Mouse (Mus musculus) retina, postnatal 1 day (tissue): Measurements from ENCODE around the gene Adamts14.

Source experiments
- DNase-seq: peaks from one replicate; pipeline ENCODE4 v3.0.0-alpha.2; 2012

Gene Adamts14

DNA sequence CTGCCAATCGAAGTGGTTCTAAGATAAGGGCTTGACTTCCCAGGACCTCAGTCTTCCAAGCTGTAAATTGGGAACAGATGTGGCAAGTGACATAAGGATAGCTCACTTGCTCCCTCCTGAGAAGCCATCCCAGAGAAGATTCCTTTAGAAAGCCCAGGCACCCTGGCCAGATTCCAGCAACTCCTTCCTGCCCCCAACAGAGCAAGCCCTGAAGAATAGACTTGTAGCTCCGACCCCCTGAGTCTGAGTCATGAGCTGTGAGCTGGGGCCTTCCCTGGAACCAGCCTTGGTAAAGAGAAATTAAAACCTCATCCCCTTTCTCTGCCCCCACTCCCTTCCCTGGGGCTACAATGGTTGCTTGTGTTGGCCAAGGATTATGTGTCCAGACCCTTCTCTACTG, 1.3 kb upstream of the Adamts14 start:
- no peak for DNase-seq

DNA sequence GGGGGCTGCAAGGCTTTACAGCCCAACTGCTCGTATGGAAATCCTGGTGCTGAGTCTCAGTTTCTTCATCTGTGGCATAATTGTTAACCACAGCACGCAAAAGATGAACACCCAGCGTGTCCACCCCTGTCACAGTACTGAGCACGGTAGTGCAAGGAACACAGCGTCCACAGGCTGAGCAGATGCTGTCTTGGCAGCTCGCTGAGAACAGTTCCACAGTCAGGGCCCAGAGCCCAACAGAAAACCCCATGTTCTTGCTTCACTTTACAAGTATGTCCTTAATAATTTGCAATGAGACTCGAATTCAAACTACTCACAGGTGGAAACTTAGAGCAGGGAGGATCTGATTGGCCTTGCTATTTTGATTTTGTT, 592 bp upstream of the Adamts14 start:
- DNase-seq: no peak

DNA sequence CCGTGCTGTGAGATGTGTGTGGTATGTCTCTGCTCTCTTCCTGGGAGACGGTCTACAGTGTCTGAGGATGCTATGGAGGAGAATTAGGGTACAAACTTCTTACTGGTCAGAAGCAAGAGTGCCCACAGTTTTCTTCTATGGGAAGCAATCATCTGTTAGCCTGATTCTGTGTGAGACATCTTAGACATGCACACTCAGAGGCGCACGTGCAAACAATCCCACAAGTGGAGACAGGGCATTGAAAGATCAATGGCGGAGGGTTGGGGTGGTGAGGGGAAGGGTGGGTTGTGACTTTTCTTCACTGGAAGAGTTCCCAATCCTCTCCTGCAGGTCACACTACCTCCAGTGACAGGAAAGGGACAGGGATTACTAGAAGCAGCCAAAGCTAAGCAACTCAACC, 607 bp downstream of the Adamts14 start:
- DNase-seq: no peak

DNA sequence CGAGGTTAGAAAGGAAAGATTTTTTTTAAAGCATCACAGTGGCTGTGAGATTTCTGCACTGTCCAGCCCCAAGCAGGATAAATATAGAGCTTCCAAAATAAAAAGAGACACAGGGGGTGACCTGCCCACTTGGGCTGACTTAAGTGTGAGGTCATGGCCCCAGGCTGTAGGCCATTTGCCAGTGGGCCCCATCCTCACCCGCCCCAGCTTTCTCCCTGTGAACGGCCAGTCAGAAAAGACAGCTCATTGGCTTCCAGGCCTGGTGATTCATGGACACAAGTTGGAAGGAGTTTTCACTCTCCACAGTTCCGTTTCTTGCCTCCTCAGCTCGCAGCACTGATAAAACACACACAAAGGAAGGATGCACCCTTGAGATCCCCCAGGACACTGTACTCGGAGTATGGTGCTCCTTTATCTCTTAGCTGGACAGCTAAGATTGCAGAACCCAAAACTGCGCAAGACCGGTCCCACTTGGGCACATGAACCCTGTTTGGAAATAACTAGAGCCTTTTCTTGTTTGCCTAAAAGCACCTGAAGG, 1.1 kb downstream of the Adamts14 start:
- no peak for DNase-seq

DNA sequence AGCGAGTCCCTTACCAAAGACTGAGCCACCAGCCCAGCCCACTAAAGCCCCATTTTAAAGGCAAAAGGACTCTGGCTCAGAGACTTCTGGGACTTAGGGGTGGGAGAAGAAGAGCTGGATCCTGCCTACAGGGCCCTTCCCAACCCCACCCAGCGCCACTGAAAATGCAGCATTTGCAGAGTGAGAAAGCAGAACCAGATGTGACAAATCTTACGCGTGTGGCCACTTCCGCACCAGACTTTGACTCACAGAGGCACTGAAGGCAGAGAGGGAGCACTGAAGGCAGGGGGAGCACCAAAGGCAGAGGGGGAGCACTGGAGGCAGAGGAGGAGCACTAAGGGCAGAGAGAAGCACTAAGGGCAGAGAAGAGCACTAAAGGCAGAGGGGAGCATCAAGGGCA, 5.9 kb downstream of the Adamts14 start:
- no peak for DNase-seq

DNA sequence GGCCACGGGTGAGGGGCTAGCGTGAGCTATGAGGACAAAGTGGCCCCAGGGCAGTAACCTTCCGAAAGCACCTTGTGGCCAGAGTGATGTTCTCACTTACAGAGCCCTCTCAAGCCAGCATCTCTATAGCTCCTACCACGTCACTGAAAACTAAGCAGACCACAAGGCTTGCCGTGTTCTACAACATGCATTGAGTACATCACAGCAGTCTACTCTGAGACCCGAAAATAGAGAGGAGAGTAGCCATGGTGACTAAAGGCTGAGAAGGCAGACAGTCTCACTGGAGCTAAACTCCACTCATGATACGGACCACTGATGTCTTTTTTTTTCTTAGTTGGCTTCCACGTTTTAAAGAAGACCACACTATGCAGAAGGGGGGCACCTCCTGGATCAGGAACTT, 9.6 kb downstream of the Adamts14 start:
- no peak for DNase-seq

DNA sequence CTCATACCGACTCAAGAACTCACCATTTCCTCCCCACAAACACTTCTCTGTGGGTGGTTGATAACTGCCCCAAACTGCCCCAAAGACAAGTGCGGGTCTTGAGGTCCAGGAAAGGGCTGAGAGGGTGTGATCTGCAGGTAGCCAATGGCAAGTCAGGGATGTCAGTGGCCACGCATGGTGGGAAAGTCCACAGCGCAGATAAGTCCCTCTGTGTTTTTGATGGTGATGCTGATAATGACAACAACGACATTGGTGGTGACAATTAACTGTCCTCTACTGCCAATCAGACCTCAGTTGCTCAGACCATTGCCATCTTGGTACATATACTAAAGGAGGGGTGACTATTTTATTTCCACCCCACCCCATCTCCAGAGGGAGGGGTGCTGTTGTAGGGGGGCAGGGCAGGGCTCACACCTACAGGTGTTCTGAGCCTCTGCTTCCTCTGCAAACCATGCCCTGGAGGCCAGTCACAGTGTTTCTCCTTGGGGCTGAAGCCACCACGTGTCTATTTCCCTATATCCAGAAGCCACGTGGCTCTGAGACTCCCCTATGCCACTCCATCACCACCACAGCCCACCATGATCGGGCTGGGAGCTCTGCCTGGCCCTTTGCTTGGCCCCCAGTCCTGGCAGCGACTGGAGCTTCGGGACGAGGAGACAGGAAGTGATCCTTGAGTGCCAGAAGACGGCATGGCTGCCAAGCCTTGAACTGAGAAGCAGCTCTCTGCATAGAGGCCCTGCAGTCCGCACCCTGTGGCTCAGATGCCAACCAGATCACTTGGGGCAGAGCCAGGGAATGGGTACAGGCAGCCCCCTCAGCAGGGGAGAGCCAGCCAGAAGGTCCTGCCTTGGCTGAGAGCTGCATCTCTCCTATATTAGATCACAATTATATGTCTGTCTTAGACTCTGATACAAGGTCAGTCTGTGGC, 11.7 kb downstream of the Adamts14 start:
- no peak for DNase-seq

DNA sequence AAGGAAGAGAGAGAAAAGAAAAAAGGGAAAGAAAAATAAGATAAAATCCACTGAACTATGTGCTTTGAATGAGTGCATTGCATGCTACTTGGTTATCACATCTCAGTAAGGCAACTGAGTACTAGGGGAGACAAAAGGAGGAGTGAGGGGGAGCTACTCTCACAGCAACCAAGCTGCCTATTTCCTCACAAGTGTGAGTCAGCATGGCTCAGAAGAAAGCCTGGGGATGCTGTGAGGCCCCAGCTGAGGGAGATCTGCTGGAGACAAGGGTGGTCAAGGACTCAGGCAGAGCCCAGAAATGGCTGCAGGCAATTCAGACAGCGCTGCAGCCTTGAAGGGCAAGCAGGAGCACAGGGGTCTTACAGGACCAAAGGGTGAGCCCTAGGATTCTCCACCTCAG, 15.1 kb downstream of the Adamts14 start:
- DNase-seq: no peak

DNA sequence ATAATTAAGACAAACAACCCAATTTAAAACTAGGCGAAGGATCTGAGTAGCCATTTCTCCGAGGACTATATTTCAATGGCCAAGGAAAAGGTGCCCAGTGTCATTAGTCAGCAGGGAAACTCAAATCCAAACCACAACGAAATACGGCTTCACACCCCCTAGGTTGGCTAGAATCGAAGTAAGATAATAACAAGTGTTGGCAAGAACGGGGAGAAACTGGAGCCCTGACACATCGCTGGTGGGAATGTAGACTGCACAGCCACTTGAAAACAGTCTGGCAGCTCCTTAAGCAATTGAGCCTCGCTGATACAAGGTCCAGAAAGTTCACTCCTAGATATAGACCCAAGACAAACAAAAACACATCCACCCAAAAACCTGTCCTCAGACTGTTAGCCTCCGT, 16.6 kb downstream of the Adamts14 start:
- no peak for DNase-seq

DNA sequence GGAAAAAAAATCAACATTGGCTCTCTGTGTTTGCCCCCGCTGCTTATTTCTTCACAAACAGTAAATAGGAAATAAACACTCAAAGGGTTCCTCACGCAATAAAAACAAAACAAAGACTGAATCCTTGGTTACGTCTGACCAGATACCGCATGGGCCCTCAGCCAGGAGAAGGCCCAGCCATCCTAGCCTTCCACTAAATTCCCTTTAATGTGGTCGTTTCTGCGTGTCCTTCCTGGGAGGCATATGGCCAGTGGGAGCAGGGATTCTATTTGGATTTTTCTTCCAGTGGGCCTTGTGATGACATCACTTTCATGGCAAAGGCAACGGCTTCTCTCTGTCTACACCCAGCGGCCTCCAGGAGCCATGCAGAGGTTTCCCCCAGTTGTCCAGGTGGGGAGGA, 18.0 kb downstream of the Adamts14 start:
- no peak for DNase-seq

DNA sequence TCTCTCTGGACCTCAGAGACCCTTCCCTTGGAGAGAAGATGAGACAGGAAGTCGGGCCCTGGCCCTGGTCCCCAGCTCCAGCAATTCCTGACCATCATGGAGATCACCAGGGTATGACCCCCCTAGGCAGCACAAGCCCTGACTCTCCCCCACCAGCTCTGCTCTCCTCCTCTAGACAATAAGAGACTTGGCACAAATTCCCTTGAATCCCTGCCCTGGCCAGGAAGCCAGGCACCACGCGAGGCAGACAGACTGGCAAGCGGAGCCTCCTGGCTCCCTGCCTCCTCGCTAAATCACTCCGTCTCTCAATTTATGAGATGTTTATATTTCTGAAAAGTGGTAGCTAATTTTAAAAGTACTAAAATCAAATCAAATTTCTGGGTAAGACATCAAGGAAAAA, 18.5 kb downstream of the Adamts14 start:
- DNase-seq: no peak

DNA sequence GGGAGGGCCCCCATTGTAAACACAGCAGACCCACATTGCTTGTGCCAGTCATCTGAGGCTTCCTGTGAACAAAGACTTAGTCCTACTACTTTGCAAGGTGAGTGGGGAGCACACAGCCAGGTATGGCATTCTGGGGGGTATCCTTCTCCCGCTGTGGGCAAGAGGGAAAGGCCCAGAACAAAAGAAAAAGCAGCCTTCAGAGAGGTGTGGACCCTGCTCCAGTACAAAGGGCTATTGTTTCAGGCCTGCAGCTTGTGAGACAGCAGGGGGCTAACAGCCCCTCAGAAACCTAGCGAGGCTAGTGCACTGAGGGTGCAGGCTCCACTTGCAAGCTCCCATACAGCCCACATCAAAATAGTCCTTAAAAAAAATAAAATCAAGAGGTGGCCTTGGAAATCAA, 23.3 kb downstream of the Adamts14 start:
- peak; percentile 54 for DNase-seq

DNA sequence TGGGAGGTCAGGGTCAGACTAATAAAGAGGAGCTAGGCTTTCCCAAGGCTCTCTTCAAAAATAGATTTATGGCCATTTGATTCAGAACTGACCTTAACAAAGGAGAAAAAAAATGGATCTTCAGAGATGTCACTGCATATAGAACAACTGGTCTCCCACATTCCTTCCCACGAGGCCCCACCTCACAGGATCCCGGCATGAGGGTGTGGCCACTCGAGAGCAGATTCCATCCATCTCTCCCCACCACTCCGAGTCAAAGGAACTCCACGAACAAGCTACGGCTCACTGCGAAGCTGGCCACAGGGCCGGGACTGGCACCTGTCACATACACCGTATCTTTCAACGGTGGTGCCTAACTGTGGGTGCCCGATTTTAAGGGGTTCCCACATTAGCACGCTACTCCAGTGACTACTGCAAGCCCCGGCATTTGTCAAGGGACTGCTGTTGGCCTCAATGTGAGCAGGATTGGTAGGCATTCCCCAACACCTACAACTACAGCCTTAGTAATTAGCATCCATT, 24.6 kb downstream of the Adamts14 start:
- DNase-seq: no peak

DNA sequence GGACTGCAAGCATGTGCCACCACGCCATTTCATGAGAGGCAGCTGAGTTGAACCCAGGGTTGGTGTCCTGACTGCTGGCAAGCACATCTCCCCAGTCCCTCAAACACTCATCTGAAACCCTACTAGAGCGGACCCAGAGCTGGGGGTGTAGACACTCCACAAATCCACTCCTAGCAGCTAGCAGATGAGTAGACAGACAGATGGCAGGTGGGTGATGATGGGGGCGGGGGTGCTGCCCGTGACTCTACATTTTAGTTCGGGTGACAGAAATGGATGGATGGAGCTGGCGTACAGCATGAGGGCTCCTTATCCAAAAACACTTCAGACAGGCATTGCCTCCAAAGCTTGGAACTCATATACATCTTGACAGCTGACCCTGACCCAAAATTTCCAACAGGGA, 26.9 kb downstream of the Adamts14 start:
- DNase-seq: no peak

DNA sequence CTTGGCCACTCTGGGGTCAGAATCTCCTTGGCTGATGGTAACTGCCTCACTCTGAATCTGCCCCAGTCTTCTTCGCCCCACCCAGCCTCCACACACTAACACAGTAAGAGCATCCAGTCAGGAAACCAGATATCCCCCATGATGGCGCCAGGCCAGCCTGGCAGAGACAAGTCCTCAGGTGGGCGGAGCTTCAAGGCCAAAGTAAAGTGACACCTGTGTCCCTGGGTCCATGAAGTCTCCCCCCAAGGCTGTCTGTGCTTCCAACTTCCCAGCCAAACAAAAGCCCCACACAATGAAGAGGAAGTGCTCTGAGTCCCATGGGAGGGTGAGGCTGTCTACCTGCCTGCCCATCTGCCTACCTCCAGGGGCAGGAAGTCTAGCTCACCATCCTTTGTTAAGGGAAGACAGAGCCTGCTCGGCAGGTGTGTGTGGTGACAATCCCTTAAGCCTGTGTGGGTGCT, 31.2 kb downstream of the Adamts14 start:
- DNase-seq: no peak

DNA sequence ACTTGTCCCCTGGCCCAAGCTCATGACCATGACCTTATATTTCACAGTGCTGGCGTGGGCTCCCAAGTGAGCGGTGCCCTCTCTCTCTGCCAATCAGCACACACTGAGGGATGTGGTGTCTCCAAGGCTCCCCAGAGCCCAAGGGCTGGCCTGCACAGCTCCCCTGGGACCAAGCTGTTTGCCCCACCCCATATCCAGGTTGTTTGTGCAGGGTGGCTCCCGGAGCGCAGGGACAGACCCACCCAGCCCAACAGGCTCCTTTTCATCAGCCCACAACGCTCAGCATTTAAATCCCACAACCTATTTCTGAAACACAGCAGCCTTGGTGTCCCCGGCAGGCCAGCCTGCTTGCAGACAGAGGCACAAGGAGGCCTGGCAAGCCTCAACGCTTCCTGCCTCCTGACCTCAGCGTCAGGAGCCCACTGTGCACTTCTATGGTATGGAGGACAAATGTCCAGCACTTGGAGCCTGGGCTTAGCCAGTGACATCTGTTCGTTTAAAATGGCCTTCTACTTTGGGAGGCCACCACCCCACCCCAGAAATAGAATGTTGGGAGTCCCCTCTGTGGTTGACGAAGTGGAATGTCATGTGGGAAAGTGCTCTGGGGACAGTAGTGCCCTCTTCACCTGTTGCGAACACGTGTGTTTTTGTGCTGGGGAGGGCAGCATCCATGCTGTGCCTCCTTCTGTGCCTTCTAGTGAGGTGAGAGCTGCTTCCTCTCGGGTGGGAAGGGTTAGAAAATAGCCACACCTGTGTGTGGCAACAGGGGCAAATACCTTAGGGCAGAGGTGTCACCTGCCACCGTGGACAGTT, 32.9 kb downstream of the Adamts14 start:
- no peak for DNase-seq

DNA sequence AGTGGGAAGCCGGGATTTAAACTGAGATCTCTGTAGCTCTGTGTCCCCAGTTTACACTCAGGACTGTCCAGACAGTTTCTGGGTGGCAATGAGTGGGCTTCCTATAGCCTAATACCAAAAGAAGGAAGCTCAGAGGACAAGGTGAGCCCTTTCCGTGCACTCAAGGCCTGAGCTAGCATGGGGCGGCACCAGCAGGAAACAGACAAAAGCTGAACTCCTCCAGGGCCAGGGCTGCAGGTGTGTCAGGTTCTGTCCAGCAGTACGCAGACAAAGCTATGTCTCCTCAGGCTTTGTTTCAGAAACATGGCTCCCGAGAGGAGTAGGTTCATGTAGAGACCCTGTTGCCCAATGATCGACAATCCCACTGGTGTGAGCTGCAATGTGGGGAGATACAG, 35.9 kb downstream of the Adamts14 start:
- DNase-seq: no peak

DNA sequence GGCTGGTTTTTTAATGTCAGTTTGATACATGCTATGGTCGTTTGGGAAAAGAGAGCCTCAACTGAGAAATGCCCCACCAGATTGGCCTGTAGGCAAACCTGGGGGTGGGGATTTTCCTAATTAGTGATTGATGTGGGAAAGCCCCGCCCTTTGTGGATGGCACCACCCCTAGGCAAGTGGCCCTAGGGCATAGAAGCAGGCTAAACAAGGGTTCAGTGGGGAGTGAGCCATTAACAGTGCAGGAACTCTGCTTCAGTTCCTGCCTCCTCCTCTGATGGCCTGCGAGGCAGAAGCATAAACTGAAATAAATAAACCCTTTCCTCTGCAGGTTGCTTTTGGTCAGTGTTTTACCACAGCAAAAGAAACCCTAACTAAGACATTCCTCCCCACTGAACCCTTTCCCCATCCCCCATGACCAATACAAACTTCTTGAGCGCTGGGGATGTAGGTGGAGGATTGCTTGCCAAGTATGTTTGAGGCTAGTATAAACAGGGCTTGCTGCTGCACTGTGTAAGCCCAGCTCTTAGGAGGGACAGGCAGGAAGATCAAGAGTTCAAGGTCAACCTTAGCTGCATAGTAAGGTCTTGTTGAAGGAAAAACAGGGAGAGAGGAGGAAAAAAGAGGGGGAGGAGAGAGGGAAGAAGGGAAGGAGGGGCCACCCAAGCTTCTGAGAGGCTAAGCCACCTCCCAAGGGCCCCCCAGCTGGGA, 36.4 kb downstream of the Adamts14 start:
- no peak for DNase-seq

DNA sequence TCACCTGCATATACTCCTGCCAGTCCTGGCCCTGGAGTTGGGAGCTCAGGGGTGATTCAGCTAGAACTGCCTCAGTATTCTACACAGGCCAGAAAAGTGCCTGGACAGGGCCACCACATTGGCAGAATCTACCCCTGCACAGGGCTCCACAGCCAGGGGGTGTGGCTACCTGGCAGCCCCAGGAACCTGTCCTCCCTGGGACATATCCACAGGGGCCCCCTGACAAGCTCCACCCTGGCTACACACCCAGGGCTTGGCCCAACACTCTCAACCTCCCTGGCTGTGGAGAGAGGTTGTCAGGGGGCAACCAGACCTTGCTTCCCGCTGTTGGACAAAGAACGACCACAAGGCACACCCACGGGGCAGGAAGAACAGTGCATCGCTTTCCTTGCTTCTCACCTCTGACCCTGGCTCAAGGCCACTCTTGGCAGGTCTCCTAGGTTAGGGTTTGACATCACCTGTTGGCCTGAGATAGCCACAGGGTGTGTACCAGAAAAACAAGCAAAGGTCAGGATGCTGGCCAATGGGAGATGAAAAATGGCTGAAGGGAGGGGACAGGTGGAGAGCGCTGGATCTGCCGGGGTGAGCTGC, 37.5 kb downstream of the Adamts14 start:
- no peak for DNase-seq

DNA sequence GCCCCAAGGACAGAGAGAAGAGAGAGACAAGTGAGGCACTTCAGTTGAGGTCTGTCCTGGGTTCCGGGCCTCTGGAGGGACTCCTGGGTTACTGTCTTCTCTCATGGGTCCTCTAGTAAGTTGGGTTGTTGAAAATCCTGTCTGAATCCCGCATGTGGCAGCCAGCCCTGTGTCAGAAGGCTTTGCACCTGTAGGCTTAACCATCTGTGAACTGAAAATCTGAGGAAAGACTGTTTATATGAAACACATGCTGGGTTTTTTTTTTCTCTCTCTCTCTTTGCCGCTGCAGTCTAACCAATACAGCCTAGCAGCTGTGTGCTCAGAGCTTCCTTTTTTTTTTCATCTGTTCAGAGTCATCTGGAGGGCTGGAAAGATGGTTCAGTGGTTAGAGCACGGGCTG, 38.9 kb downstream of the Adamts14 start:
- DNase-seq: no peak

DNA sequence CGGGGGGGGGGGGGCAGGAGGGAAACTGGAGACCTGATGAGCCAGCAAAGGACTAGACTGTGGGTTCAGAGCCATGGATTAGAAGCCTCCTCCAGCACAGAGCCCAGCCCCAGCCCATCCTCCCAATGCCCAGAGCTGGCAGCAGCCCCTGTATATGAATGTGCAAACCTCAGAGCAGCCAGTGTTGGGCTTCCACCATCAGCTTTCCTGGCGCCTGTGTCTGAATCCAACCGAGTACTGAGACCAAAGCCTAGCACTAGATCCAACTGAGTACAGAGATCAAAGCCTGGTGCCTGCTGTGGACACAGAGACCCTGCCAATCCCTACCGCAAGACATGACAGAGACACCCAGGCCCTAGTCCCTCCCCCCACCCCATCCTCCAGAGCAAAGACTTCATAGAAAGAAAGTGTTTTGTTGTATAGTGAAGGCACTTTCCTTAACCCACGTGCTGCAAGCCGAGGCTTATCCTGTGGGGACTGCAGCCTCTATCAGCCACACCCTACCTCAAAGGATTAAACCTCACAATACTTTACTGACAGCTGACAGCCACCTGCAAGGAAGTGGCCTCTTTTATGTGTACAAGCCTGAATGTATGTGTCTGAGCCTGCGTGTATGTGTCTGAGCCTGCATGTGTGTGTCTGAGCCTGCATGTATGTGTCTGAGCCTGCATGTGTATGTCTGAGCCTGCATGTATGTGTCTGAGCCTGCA, 40.2 kb downstream of the Adamts14 start:
- no peak for DNase-seq

DNA sequence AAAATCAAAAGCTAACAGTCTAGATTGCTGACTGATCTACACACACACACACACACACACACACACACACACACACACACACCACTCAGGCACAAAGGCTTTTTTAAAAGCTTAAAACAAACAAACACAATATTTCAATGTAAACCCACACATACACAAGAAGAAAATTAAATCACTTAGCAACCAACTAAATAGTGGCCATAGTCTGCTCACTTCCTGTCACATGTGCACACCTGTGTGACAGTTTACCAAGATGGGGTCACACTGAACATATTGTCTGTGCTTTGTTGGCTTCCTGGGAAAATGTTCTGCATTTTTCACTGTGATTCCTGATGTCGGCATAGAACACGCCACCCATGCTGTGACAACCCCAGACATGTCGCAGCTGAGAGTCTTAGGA, 41.5 kb downstream of the Adamts14 start:
- no peak for DNase-seq
